28 mouse cellular contexts compared by ENCODE assay signal in genomic region chr2:92125330-92125729, GRCm38 (mm10).
"Had no signal": no experiment of that assay in that cellular context is flagged by ENCODE, and none has a peak within 500 bp of the region (broad histone marks: within the 10 kb centered on the region; RNA-seq: fewer than 3 reads in every experiment).

No protein-coding gene starts in this region.

- H3K9me3 ChIP-seq: embryonic facial prominence, embryonic 10.5 days; embryonic facial prominence, embryonic 12.5 days; embryonic facial prominence, embryonic 13.5 days; embryonic facial prominence, embryonic 15.5 days; forebrain, embryonic 10.5 days; forebrain, embryonic 12.5 days; forebrain, embryonic 13.5 days; forebrain, embryonic 15.5 days had no signal

- H3K9ac ChIP-seq: embryonic facial prominence, embryonic 12.5 days; embryonic facial prominence, embryonic 13.5 days; embryonic facial prominence, embryonic 15.5 days; forebrain, embryonic 12.5 days; forebrain, embryonic 13.5 days; forebrain, embryonic 15.5 days; forebrain, postnatal 0 days had no signal

- H3K4me1 ChIP-seq: embryonic facial prominence, embryonic 10.5 days; embryonic facial prominence, embryonic 12.5 days; embryonic facial prominence, embryonic 13.5 days; embryonic facial prominence, embryonic 15.5 days; forebrain, embryonic 10.5 days; forebrain, embryonic 12.5 days; forebrain, embryonic 13.5 days; forebrain, embryonic 15.5 days had no signal

- H3K27me3 ChIP-seq: embryonic facial prominence, embryonic 12.5 days; embryonic facial prominence, embryonic 13.5 days; embryonic facial prominence, embryonic 15.5 days; forebrain, embryonic 12.5 days; forebrain, embryonic 13.5 days; forebrain, embryonic 15.5 days had no signal

- H3K27ac ChIP-seq: embryonic facial prominence, embryonic 10.5 days; embryonic facial prominence, embryonic 12.5 days; embryonic facial prominence, embryonic 13.5 days; embryonic facial prominence, embryonic 15.5 days; forebrain, embryonic 10.5 days; forebrain, embryonic 12.5 days; forebrain, embryonic 13.5 days; forebrain, embryonic 15.5 days; gastrocnemius, adult 2 months; heart, adult 2 months had no signal

- ATAC-seq: forebrain, embryonic 13.5 days; forebrain, embryonic 14.5 days; forebrain, embryonic 15.5 days; forebrain, embryonic 16.5 days; forebrain, postnatal 0 days had no signal

- H3K4me3 ChIP-seq: embryonic facial prominence, embryonic 10.5 days; embryonic facial prominence, embryonic 12.5 days; embryonic facial prominence, embryonic 13.5 days; embryonic facial prominence, embryonic 15.5 days; erythroblast, embryonic 14.5 days; forebrain, embryonic 10.5 days; forebrain, embryonic 12.5 days; forebrain, embryonic 13.5 days; forebrain, embryonic 15.5 days; gastrocnemius, adult 2 months; heart, adult 2 months had no signal

- DNase-seq: cerebellum, adult 8-10 months; cerebellum, adult 9-10 months; cerebellum, adult 9-11 months; cerebellum, postnatal 10 days; cerebellum, postnatal 14 days; cerebellum, postnatal 25 days; cerebellum, postnatal 36 days; embryo, embryonic 11 days; forebrain, postnatal 0 days; gastrocnemius, adult 2 months; gastrocnemius, postnatal 10 days; gastrocnemius, postnatal 14 days; gastrocnemius, postnatal 25 days; gastrocnemius, postnatal 36 days; heart, adult 11 months; heart, adult 18-20 months; heart, adult 2 months had no signal

- H3K36me3 ChIP-seq: embryonic facial prominence, embryonic 10.5 days; embryonic facial prominence, embryonic 12.5 days; embryonic facial prominence, embryonic 13.5 days; embryonic facial prominence, embryonic 15.5 days; forebrain, embryonic 10.5 days; forebrain, embryonic 12.5 days; forebrain, embryonic 15.5 days had no signal
